Mouse (Mus musculus): ENCODE measurements around the gene Cdh24. TPM values are rescaled to one million over a fixed set of nuclear protein-coding genes. Genes with fewer than 3 reads are reported as not detected.

Cdh24 gene
- polyA plus RNA-seq, 2 experiments, result 0.13 to 1.4 TPM

GRCm38 (mm10) chr14:54582536-54582935 lies 58.6 kb downstream of the Cdh24 start:
- DNase-seq (ENCODE audit: low read depth in 3 of 3, low spot score in 3 of 3), result no peak
- Histone ChIP-seq H3K27me3 (ENCODE audit: control insufficient read depth, insufficient read depth, low read length) (peaks cover 8% of the 10 kb centered on the region), H3K27ac (no peak overlapping the region), H3K4me3 (ENCODE audit: insufficient read depth in 1 of 2, low read depth in 2 of 2, low read length in 2 of 2) (no peak overlapping the region), H3K9ac (replicated peaks) (no peak overlapping the region), H3K4me1 (replicated peaks; ENCODE audit: control insufficient read depth in 2 of 2, insufficient read depth in 2 of 2, low read length in 1 of 2) (peaks cover 0 to 22% of the 10 kb centered on the region in 2 experiments; a peak in 2 of 4 replicates), H3K4me2 (ENCODE audit: low read depth) (no peak overlapping the region), H3K36me3 (replicated peaks; ENCODE audit: control insufficient read depth, insufficient read depth, low read depth) (no peaks in the 10 kb centered on the region), H3K9me3 (ENCODE audit: control insufficient read depth, low read length) (no peaks in the 10 kb centered on the region)
- peak; percentile 64 for ATAC-seq (ENCODE audit: insufficient read depth)
- 67% methylated on average over 9 of the region's 9 CpGs for WGBS (ENCODE audit: insufficient replicate concordance)
- no peak for TF ChIP-seq CTCF (IDR thresholded peaks at IDR 0.05; ENCODE audit: low read depth)
- TF ChIP-seq EP300 (IDR thresholded peaks at IDR 0.05; ENCODE audit: low read depth), result no peak

MicroRNAs encoded within 50 kb of the gene (microRNA counts, 519-probe panel; counts per million panel counts)
- 69.9 counts per million for microRNA mmu-miR-686

Small RNAs within 50 kb of the gene (microRNA-seq; reads per million reads assigned to microRNA genes)
- gene Mir686, result not detected
- not detected for gene Mir6948

Other genes starting within 250 kb of the Cdh24 start
- 7.8 and 8.7 TPM in 2 replicates for gene Slc7a7, start 223.6 kb downstream of the Cdh24 start, polyA plus RNA-seq (2012; rRNA removed)
- gene Slc7a7, start 223.6 kb downstream of the Cdh24 start, polyA plus RNA-seq (2014; fragmentation: Nextera tagmentation; extraction: Ambion mirVana), result 4.9 and 6.2 TPM in 2 replicates
- gene Mrpl52, start 214.5 kb downstream of the Cdh24 start, polyA plus RNA-seq (2012; rRNA removed), result 107 and 177 TPM in 2 replicates
- gene Mrpl52, start 214.5 kb downstream of the Cdh24 start, polyA plus RNA-seq (2014; fragmentation: Nextera tagmentation; extraction: Ambion mirVana), result 218 and 228 TPM in 2 replicates
- 17.7 and 19.0 TPM in 2 replicates for gene Mmp14, start 209.8 kb downstream of the Cdh24 start, polyA plus RNA-seq (2012; rRNA removed)
- gene Mmp14, start 209.8 kb downstream of the Cdh24 start, polyA plus RNA-seq (2014; fragmentation: Nextera tagmentation; extraction: Ambion mirVana), result 14.4 and 15.5 TPM in 2 replicates
- 12.8 and 12.9 TPM in 2 replicates for gene Lrp10, start 177.2 kb downstream of the Cdh24 start, polyA plus RNA-seq (2012; rRNA removed)
- gene Lrp10, start 177.2 kb downstream of the Cdh24 start, polyA plus RNA-seq (2014; fragmentation: Nextera tagmentation; extraction: Ambion mirVana), result 11.1 and 17.2 TPM in 2 replicates
- 0.09 and 0.12 TPM in 2 replicates for gene Rem2, start 165.3 kb downstream of the Cdh24 start, polyA plus RNA-seq (2012; rRNA removed)
- gene Rem2, start 165.3 kb downstream of the Cdh24 start, polyA plus RNA-seq (2014; fragmentation: Nextera tagmentation; extraction: Ambion mirVana), result 0.05 TPM in 1 of 2 replicates, not detected in the other
- 23.1 and 24.5 TPM in 2 replicates for gene Prmt5, start 123.8 kb downstream of the Cdh24 start, polyA plus RNA-seq (2012; rRNA removed)
- gene Prmt5, start 123.8 kb downstream of the Cdh24 start, polyA plus RNA-seq (2014; fragmentation: Nextera tagmentation; extraction: Ambion mirVana), result 26.8 and 28.5 TPM in 2 replicates
- gene Haus4, start 86.7 kb downstream of the Cdh24 start, polyA plus RNA-seq (2012; rRNA removed), result 16.5 and 24.2 TPM in 2 replicates
- gene Haus4, start 86.7 kb downstream of the Cdh24 start, polyA plus RNA-seq (2014; fragmentation: Nextera tagmentation; extraction: Ambion mirVana), result 31.6 and 33.7 TPM in 2 replicates
- 3.7 TPM in 2 replicates for gene Ajuba, start 63.8 kb downstream of the Cdh24 start, polyA plus RNA-seq (2012; rRNA removed)
- gene Ajuba, start 63.8 kb downstream of the Cdh24 start, polyA plus RNA-seq (2014; fragmentation: Nextera tagmentation; extraction: Ambion mirVana), result 1.0 and 1.8 TPM in 2 replicates
- 2.2 and 4.3 TPM in 2 replicates for gene 4931414P19Rik, start 35.4 kb downstream of the Cdh24 start, polyA plus RNA-seq (2012; rRNA removed)
- 1.1 and 1.9 TPM in 2 replicates for gene 4931414P19Rik, start 35.4 kb downstream of the Cdh24 start, polyA plus RNA-seq (2014; fragmentation: Nextera tagmentation; extraction: Ambion mirVana)
- 95.4 and 111 TPM in 2 replicates for gene Psmb5, start 23.3 kb downstream of the Cdh24 start, polyA plus RNA-seq (2012; rRNA removed)
- gene Psmb5, start 23.3 kb downstream of the Cdh24 start, polyA plus RNA-seq (2014; fragmentation: Nextera tagmentation; extraction: Ambion mirVana), result 205 and 223 TPM in 2 replicates
- gene Psmb11, start 19.9 kb downstream of the Cdh24 start, polyA plus RNA-seq (2012; rRNA removed), result not detected in 2 replicates
- gene Psmb11, start 19.9 kb downstream of the Cdh24 start, polyA plus RNA-seq (2014; fragmentation: Nextera tagmentation; extraction: Ambion mirVana), result 0.03 TPM in 1 of 2 replicates, not detected in the other
- not detected in 2 replicates for gene Gm17606, start 412 bp downstream of the Cdh24 start, polyA plus RNA-seq (2012; rRNA removed)
- gene Gm17606, start 412 bp downstream of the Cdh24 start, polyA plus RNA-seq (2014; fragmentation: Nextera tagmentation; extraction: Ambion mirVana), result not detected in 2 replicates
- 29.6 and 33.6 TPM in 2 replicates for gene 1700123O20Rik, start 44.9 kb upstream of the Cdh24 start, polyA plus RNA-seq (2012; rRNA removed)
- 39.9 and 42.8 TPM in 2 replicates for gene 1700123O20Rik, start 44.9 kb upstream of the Cdh24 start, polyA plus RNA-seq (2014; fragmentation: Nextera tagmentation; extraction: Ambion mirVana)
- gene Acin1, start 45.6 kb upstream of the Cdh24 start, polyA plus RNA-seq (2012; rRNA removed), result 43.5 and 64.5 TPM in 2 replicates
- gene Acin1, start 45.6 kb upstream of the Cdh24 start, polyA plus RNA-seq (2014; fragmentation: Nextera tagmentation; extraction: Ambion mirVana), result 43.2 and 47.9 TPM in 2 replicates
- gene Gm29776, start 57.5 kb upstream of the Cdh24 start, polyA plus RNA-seq (2012; rRNA removed), result 0.01 and 0.03 TPM in 2 replicates
- 0.06 TPM in 1 of 2 replicates, not detected in the other for gene Gm29776, start 57.5 kb upstream of the Cdh24 start, polyA plus RNA-seq (2014; fragmentation: Nextera tagmentation; extraction: Ambion mirVana)
- gene Cebpe, start 70.8 kb upstream of the Cdh24 start, polyA plus RNA-seq (2012; rRNA removed), result 5.4 and 6.3 TPM in 2 replicates
- gene Cebpe, start 70.8 kb upstream of the Cdh24 start, polyA plus RNA-seq (2014; fragmentation: Nextera tagmentation; extraction: Ambion mirVana), result 4.3 and 5.1 TPM in 2 replicates
- 3.3 and 3.6 TPM in 2 replicates for gene Slc7a8, start 140.6 kb upstream of the Cdh24 start, polyA plus RNA-seq (2012; rRNA removed)
- gene Slc7a8, start 140.6 kb upstream of the Cdh24 start, polyA plus RNA-seq (2014; fragmentation: Nextera tagmentation; extraction: Ambion mirVana), result 3.7 and 3.9 TPM in 2 replicates
- gene Rnf212b, start 172.8 kb upstream of the Cdh24 start, polyA plus RNA-seq (2012; rRNA removed), result not detected in 2 replicates
- not detected in 2 replicates for gene Rnf212b, start 172.8 kb upstream of the Cdh24 start, polyA plus RNA-seq (2014; fragmentation: Nextera tagmentation; extraction: Ambion mirVana)
- gene Homez, start 229.6 kb upstream of the Cdh24 start, polyA plus RNA-seq (2012; rRNA removed), result 0.78 and 0.96 TPM in 2 replicates
- 1.8 TPM in 2 replicates for gene Homez, start 229.6 kb upstream of the Cdh24 start, polyA plus RNA-seq (2014; fragmentation: Nextera tagmentation; extraction: Ambion mirVana)
- 1.9 and 2.6 TPM in 2 replicates for gene Ppp1r3e, start 236.2 kb upstream of the Cdh24 start, polyA plus RNA-seq (2012; rRNA removed)
- gene Ppp1r3e, start 236.2 kb upstream of the Cdh24 start, polyA plus RNA-seq (2014; fragmentation: Nextera tagmentation; extraction: Ambion mirVana), result 0.45 and 0.52 TPM in 2 replicates
- 3.8 and 4.9 TPM in 2 replicates for gene Bcl2l2, start 242.0 kb upstream of the Cdh24 start, polyA plus RNA-seq (2012; rRNA removed)
- 0.47 and 0.51 TPM in 2 replicates for gene Bcl2l2, start 242.0 kb upstream of the Cdh24 start, polyA plus RNA-seq (2014; fragmentation: Nextera tagmentation; extraction: Ambion mirVana)
- gene Gm20521, start 242.1 kb upstream of the Cdh24 start, polyA plus RNA-seq (2012; rRNA removed), result 0.03 and 0.06 TPM in 2 replicates
- gene Gm20521, start 242.1 kb upstream of the Cdh24 start, polyA plus RNA-seq (2014; fragmentation: Nextera tagmentation; extraction: Ambion mirVana), result not detected in 2 replicates